Mouse (Mus musculus) CH12.LX (cell line): ENCODE measurements around the gene Olfr61. TPM values are rescaled to one million over a fixed set of nuclear protein-coding genes. Genes with fewer than 3 reads are reported as not detected.
"Not testable (repeated sequence)": the region's sequence is repeated elsewhere in the genome, so short reads cannot be mapped to it uniquely, and the experiment has no call there.

Experiments
- DNase-seq: peaks from one replicate; pipeline ENCODE4 v3.0.0-alpha.2; 2013; ENCODE audit errors: extremely low read depth
- H3K27ac ChIP-seq: 2 replicates; pipeline ENCODE4 v1.5.1; 2012; ENCODE audit warnings: low read depth, mild to moderate bottlenecking, control low read depth, moderate library complexity; ENCODE audit not compliant: insufficient read depth
- H3K27me3 ChIP-seq: replicated peaks from 2 replicates; pipeline ENCODE3; 2012; ENCODE audit warnings: inconsistent platforms
- H3K36me3 ChIP-seq, 2 experiments: replicated peaks in 1 of 2; 2 replicates each; pipeline versions ENCODE3 to v1.6.1; 2012; ENCODE audit warnings: inconsistent platforms in 1 of 2, low read length in 1 of 2, mild to moderate bottlenecking in 1 of 2, mixed read lengths in 1 of 2, moderate library complexity in 1 of 2; ENCODE audit not compliant: control insufficient read depth in 1 of 2, insufficient read depth in 1 of 2
- H3K4me1 ChIP-seq, 2 experiments: 2 replicates each; pipeline ENCODE4 v1.6.1; 2012; ENCODE audit warnings: inconsistent platforms in 1 of 2, moderate library complexity in 1 of 2; ENCODE audit not compliant: insufficient read depth in 2 of 2, control insufficient read depth in 1 of 2
- H3K4me2 ChIP-seq: 2 replicates; pipeline ENCODE4 v1.6.1; 2012; ENCODE audit warnings: low read depth, mild to moderate bottlenecking, control low read depth; ENCODE audit not compliant: poor library complexity, insufficient read depth, severe bottlenecking
- H3K4me3 ChIP-seq, 3 experiments: fragments of 150-350 bp in 1 of 3; sonication (generic) in 1 of 3; replicated peaks in 1 of 3; 2 replicates each; pipeline versions ENCODE3 to v1.5.1; 2011 to 2012; ENCODE audit warnings: low read depth in 2 of 3, low read length in 2 of 3, mild to moderate bottlenecking in 2 of 3, moderate library complexity in 2 of 3, control low read depth in 1 of 3, improper control_type of control experiment in 1 of 3, inconsistent platforms in 1 of 3, mixed read lengths in 1 of 3; ENCODE audit not compliant: poor library complexity in 1 of 3
- H3K79me2 ChIP-seq: replicated peaks from 2 replicates; pipeline ENCODE4 v1.6.1; 2012; ENCODE audit warnings: mild to moderate bottlenecking, moderate library complexity; ENCODE audit not compliant: control insufficient read depth, poor library complexity, insufficient read depth, severe bottlenecking; ENCODE audit errors: extremely low read depth
- H3K9ac ChIP-seq: 2 replicates; pipeline ENCODE4 v1.6.1; 2012; ENCODE audit warnings: low read depth, mild to moderate bottlenecking, control low read depth, moderate library complexity; ENCODE audit not compliant: insufficient read depth
- H3K9me3 ChIP-seq: replicated peaks from 2 replicates; pipeline ENCODE3; 2012; ENCODE audit warnings: low read length, inconsistent platforms, mixed read lengths
- CHD2 ChIP-seq: IDR thresholded peaks from 2 replicates; pipeline ENCODE4 v1.6.1; 2011; ENCODE audit warnings: low read length, improper control_type of control experiment
- CTCF ChIP-seq, 2 experiments: IDR thresholded peaks in 1 of 2; conservative IDR thresholded peaks in 1 of 2; 2 replicates each; pipeline ENCODE4 v1.5.1; 2011 to 2012; ENCODE audit warnings: low read depth in 2 of 2, low read length in 2 of 2, improper control_type of control experiment in 1 of 2, inconsistent platforms in 1 of 2, mild to moderate bottlenecking in 1 of 2, moderate library complexity in 1 of 2
- ELF1 ChIP-seq: IDR thresholded peaks from 2 replicates; pipeline ENCODE4 v1.6.1; 2014; ENCODE audit warnings: low read depth, mild to moderate bottlenecking, inconsistent platforms, low read length, improper control_type of control experiment
- EP300 ChIP-seq: IDR thresholded peaks from 2 replicates; pipeline ENCODE4 v1.6.1; 2011; ENCODE audit warnings: low read length, improper control_type of control experiment
- ETS1 ChIP-seq: conservative IDR thresholded peaks from 2 replicates; pipeline ENCODE4 v1.6.1; 2012; ENCODE audit warnings: low read depth, mild to moderate bottlenecking, inconsistent platforms, low read length, improper control_type of control experiment, moderate library complexity
- HCFC1 ChIP-seq: IDR thresholded peaks from 2 replicates; pipeline ENCODE4 v1.6.1; 2012; ENCODE audit warnings: low read depth, mild to moderate bottlenecking, inconsistent platforms, low read length, improper control_type of control experiment
- JUN ChIP-seq: IDR thresholded peaks from 2 replicates; pipeline ENCODE4 v1.6.1; 2011; ENCODE audit warnings: low read depth, mild to moderate bottlenecking, low read length, improper control_type of control experiment, moderate library complexity; ENCODE audit not compliant: insufficient read depth
- MAFK ChIP-seq: IDR thresholded peaks from 2 replicates; pipeline ENCODE4 v1.6.1; 2011; ENCODE audit warnings: low read length, improper control_type of control experiment; ENCODE audit not compliant: insufficient replicate concordance
- MEF2A ChIP-seq: IDR thresholded peaks from 2 replicates; pipeline ENCODE4 v1.6.1; 2014; ENCODE audit warnings: low read depth, mild to moderate bottlenecking, inconsistent platforms, low read length, improper control_type of control experiment, borderline replicate concordance
- MXI1 ChIP-seq: IDR thresholded peaks from 2 replicates; pipeline ENCODE4 v1.6.1; 2011; ENCODE audit warnings: mild to moderate bottlenecking, low read depth, low read length, improper control_type of control experiment
- SMC3 ChIP-seq: IDR thresholded peaks from 2 replicates; pipeline ENCODE4 v1.6.1; 2011; ENCODE audit warnings: low read depth, low read length, improper control_type of control experiment
- UBTF ChIP-seq: IDR thresholded peaks from 2 replicates; pipeline ENCODE4 v1.6.1; 2012; ENCODE audit warnings: low read depth, mild to moderate bottlenecking, inconsistent platforms, low read length, improper control_type of control experiment, moderate library complexity
- ZMIZ1 ChIP-seq: IDR thresholded peaks from 2 replicates; pipeline ENCODE4 v1.6.1; 2012; ENCODE audit warnings: low read depth, mild to moderate bottlenecking, inconsistent platforms, low read length, improper control_type of control experiment
- ZNF384 ChIP-seq: IDR thresholded peaks from 2 replicates; pipeline ENCODE4 v1.6.1; 2012; ENCODE audit warnings: low read depth, low read length, improper control_type of control experiment, inconsistent platforms
- dilution Hi-C: fragments of 300-500 bp; cut with MboI; formaldehyde crosslinking; loops from 2 replicates; pipeline ENCODE4 v1.14.3; 2020; ENCODE audit warnings: low sequenced_read_pairs; ENCODE audit not compliant: extremely low pct_unique_long_range_greater_than_20kb, extremely low pct_ligation_motif_present
- in situ Hi-C: fragments of 300-500 bp; cut with MboI; formaldehyde crosslinking; loops from 3 replicates; pipeline ENCODE4 v1.14.3; 2019; ENCODE audit warnings: low sequenced_read_pairs, low pct_ligation_motif_present, low pct_unique_long_range_greater_than_20kb, mixed read lengths
- polyA plus RNA-seq: library from polyadenylated mRNA; unstranded; fragments of >175 nt; gene quantifications from 2 replicates; pipeline ENCODE4 v1.2.1, GENCODE M21; 2012; ENCODE audit warnings: low read depth; ENCODE audit not compliant: insufficient read length
- total RNA-seq, 2 experiments: library from RNA; depleted of rRNA; stranded (reverse); fragments of 300-350 nt in 1 of 2; fragments of >200 nt in 1 of 2; gene quantifications; 2 replicates each; pipeline ENCODE4 v1.2.3; 2012 to 2014

Olfr61 gene
- total and polyA plus RNA-seq, 3 experiments, result not detected

- Histone ChIP-seq H3K36me3 (no peaks in the 10 kb centered on the region), H3K27me3 (peaks cover 32% of the 10 kb centered on the region), H3K9me3 (no peaks in the 10 kb centered on the region), H3K27ac (no peak within 1 kb of the TSS), H3K4me3 (no peak within 1 kb of the TSS), H3K9ac (no peak within 1 kb of the TSS), H3K4me1 (no peaks in the 10 kb centered on the region), H3K4me2 (no peak within 1 kb of the TSS), H3K79me2 (no peaks in the 10 kb centered on the region)
- DNase-seq, result no peak
- TF ChIP-seq ZNF384 (no peak), CHD2 (no peak), HCFC1 (no peak), MAFK (no peak), MXI1 (no peak), EP300 (no peak), ZMIZ1 (no peak), ETS1 (no peak), ELF1 (no peak), JUN (no peak)
- dilution Hi-C loops, result no loop called here
- in situ Hi-C loops, result no loop called here
Observed at GRCm38 (mm10) chr7:140646152-140646551, 17.4 kb downstream of the Olfr61 start, which contains the start of gene Olfr53. Gene Olfr53, plus strand, starts transcription at chr7:140646452.

GRCm38 (mm10) chr7:140659630-140660029 is 30.9 kb downstream of the Olfr61 start, which contains the start of gene Olfr539:
Gene Olfr539, plus strand, starts transcription at chr7:140659930.
- H3K36me3 ChIP-seq, result no peaks in the 10 kb centered on the region
- in situ Hi-C loops, result no loop called here

GRCm38 (mm10) chr7:140670693-140671092 is 41.9 kb downstream of the Olfr61 start:
- H3K9me3 ChIP-seq, H3K4me1 ChIP-seq, H3K9ac ChIP-seq, H3K27ac ChIP-seq, in situ Hi-C loops, H3K4me2 ChIP-seq, H3K79me2 ChIP-seq, DNase-seq, H3K4me3 ChIP-seq, dilution Hi-C loops, H3K36me3 ChIP-seq: not testable (repeated sequence)
- peaks cover 62% of the 10 kb centered on the region for H3K27me3 ChIP-seq

More at GRCm38 (mm10) chr7:140659630-140660029, 30.9 kb downstream of the Olfr61 start, which contains the start of gene Olfr539:
- no peaks in the 10 kb centered on the region for H3K79me2 ChIP-seq
- no peak for DNase-seq
- no peak for TF ChIP-seq CTCF (conservative IDR thresholded peaks at IDR 0.05 in 1 of 2, IDR thresholded peaks at IDR 0.05 in 1 of 2; ENCODE audit: low read depth in 2 of 2, low read length in 2 of 2)
- TF ChIP-seq SMC3, result no peak
- TF ChIP-seq EP300, result no peak
- TF ChIP-seq MEF2A, result no peak
- no peak for TF ChIP-seq UBTF
- TF ChIP-seq ETS1, result no peak
- TF ChIP-seq CHD2, result no peak
- H3K27me3 ChIP-seq, result peaks cover 48% of the 10 kb centered on the region
- H3K4me2 ChIP-seq, result no peak within 1 kb of the TSS
- H3K9ac ChIP-seq, result no peak within 1 kb of the TSS
- no peaks in the 10 kb centered on the region for H3K4me1 ChIP-seq
- H3K9me3 ChIP-seq, result no peaks in the 10 kb centered on the region
- dilution Hi-C loops, result no loop called here
- no peak within 1 kb of the TSS for H3K4me3 ChIP-seq
- no peak within 1 kb of the TSS for H3K27ac ChIP-seq
